Comparison of ENCODE assay signal across 34 mouse cellular contexts in the genomic region with DNA sequence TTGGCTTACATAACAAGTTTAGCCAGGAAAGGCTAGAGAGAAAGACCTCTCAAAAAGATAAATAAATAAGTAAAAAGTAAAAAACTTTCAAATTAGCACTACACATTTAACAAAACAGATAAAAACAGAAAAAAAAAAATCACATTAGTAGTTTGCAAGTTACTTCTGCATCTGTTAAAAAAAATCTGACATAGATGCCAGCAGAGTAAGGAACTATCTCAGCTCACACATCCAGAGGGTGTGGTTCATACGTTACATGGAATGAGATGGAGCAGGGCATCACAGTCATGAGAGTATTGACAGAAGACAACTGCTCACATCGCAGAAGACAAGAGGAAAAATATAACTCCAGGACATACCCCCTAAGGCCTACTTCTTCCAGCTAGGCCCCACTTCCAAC.
"Had no signal": no experiment of that assay in that cellular context is flagged by ENCODE, and none has a peak within 500 bp of the region (broad histone marks: within the 10 kb centered on the region; RNA-seq: fewer than 3 reads in every experiment).

No protein-coding gene starts in this region.

- ATAC-seq: hindbrain, embryonic 16.5 days; hindbrain, postnatal 0 days; inflammation-experienced regulatory T-cells, adult 6 months; intestine, embryonic 15.5 days; intestine, embryonic 16.5 days; intestine, postnatal 0 days had no signal

- H3K4me3 ChIP-seq: heart, embryonic 10.5 days; heart, embryonic 12.5 days; heart, embryonic 13.5 days; heart, embryonic 15.5 days; hindbrain, embryonic 10.5 days; hindbrain, embryonic 12.5 days; hindbrain, embryonic 13.5 days; hindbrain, embryonic 15.5 days; intestine, embryonic 15.5 days; kidney, embryonic 15.5 days; layer of hippocampus, adult 2 months had no signal

- DNase-seq: heart, postnatal 10 days; heart, postnatal 14 days; heart, postnatal 36 days; heart, postnatal 4 days; kidney, adult 11 months; kidney, adult 18-20 months; kidney, adult 2 months; kidney, adult 8-10 months; kidney, adult 9 months; kidney, postnatal 10 days; kidney, postnatal 14 days; kidney, postnatal 25 days; kidney, postnatal 36 days; kidney, postnatal 4 days; layer of hippocampus, adult 9-11 months; layer of hippocampus, postnatal 36 days had no signal

- H3K4me1 ChIP-seq: hindbrain, embryonic 10.5 days; hindbrain, embryonic 12.5 days; hindbrain, embryonic 13.5 days; hindbrain, embryonic 15.5 days; intestine, embryonic 15.5 days had no signal

- H3K9me3 ChIP-seq: heart, embryonic 10.5 days; heart, embryonic 12.5 days; heart, embryonic 13.5 days; heart, embryonic 15.5 days; hindbrain, embryonic 10.5 days; hindbrain, embryonic 12.5 days; hindbrain, embryonic 13.5 days; hindbrain, embryonic 15.5 days; intestine, embryonic 15.5 days; kidney, embryonic 15.5 days had no signal

- H3K9ac ChIP-seq: heart, embryonic 12.5 days; heart, embryonic 13.5 days; heart, embryonic 15.5 days; hindbrain, embryonic 12.5 days; hindbrain, embryonic 13.5 days; hindbrain, embryonic 14.5 days; hindbrain, embryonic 15.5 days; intestine, embryonic 15.5 days; kidney, embryonic 15.5 days had no signal

- H3K27ac ChIP-seq: heart, embryonic 10.5 days; heart, embryonic 13.5 days; heart, embryonic 15.5 days; hindbrain, embryonic 10.5 days; hindbrain, embryonic 12.5 days; hindbrain, embryonic 13.5 days; hindbrain, embryonic 14.5 days; hindbrain, embryonic 15.5 days; hindbrain, postnatal 0 days; intestine, embryonic 15.5 days; kidney, embryonic 15.5 days; kidney, postnatal 0 days; layer of hippocampus, adult 2 months had no signal

- H3K27me3 ChIP-seq: heart, embryonic 12.5 days; heart, embryonic 13.5 days; heart, embryonic 15.5 days; hindbrain, embryonic 12.5 days; hindbrain, embryonic 13.5 days; hindbrain, embryonic 15.5 days; intestine, embryonic 15.5 days; kidney, embryonic 15.5 days had no signal

- H3K36me3 ChIP-seq: heart, embryonic 10.5 days; heart, embryonic 12.5 days; heart, embryonic 13.5 days; heart, embryonic 15.5 days; hindbrain, embryonic 10.5 days; hindbrain, embryonic 12.5 days; hindbrain, embryonic 13.5 days; hindbrain, embryonic 15.5 days; intestine, embryonic 15.5 days; kidney, embryonic 15.5 days had no signal
